Mouse (Mus musculus): ENCODE results near the gene Aebp2. TPM values are rescaled to one million over a fixed set of nuclear protein-coding genes. Genes with fewer than 3 reads are reported as not detected.

Aebp2 gene
- total RNA-seq, 2 experiments from 2014 or later, result 50.8 to 54.2 TPM

DNA sequence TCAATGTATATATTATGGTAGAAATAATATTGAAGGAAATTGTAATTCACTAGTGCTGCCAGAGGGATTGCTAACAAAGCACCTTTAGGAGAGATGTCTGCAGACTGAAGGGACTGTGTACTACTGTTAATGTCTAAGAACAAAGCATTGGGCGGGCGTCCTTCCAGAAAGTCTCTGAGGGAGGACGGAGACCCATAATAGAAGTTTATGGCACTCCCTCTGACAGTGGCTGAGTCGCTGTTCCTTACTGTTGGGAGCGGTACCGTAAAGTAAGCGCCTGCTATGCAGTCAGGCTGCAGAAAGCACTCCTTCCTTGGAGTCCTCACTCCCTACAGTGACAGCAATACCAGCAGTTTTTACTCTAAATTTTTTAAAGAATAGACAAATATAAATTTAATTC is 29.5 kb downstream of the Aebp2 start:
- DNase-seq, result no peak

DNA sequence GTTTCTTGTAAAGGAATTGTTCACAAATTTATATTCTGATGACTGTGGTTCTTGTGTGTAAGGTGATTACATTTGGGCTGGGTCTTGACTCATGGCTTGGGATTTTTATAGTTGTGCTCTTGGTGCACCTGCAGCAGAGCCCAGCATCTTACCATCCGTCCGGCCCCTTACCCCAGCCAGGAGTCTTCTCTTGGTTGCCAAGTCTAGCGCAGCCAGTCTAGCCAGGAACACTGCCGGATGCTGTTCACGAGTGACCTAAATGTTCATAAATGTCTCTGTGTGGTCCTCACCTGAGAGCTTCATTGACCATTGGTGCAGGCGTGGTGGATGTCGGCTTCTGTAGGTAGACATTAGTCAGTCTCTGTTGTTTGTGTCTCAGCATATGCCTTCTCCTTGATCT is 33.0 kb downstream of the Aebp2 start:
- no peak for DNase-seq

DNA sequence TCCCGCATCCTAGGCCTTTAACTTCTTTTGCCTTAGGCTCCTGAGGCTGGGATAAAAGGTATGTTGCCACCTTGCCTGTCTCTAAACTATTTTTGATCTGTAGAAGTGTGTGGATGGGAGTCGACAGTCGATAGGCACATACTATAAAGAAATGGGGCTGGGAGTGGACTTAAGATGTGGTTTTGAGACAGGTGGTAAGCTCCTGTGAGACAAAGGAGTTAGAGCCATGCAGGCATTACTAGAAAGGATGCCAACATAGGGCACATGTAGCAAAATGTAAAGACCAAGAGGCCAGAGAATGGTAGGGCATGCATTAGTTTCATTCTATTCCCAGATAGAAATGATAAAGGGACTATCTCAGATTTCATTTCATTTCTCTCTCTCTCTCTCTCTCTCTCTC is 34.5 kb downstream of the Aebp2 start:
- no peak for DNase-seq

DNA sequence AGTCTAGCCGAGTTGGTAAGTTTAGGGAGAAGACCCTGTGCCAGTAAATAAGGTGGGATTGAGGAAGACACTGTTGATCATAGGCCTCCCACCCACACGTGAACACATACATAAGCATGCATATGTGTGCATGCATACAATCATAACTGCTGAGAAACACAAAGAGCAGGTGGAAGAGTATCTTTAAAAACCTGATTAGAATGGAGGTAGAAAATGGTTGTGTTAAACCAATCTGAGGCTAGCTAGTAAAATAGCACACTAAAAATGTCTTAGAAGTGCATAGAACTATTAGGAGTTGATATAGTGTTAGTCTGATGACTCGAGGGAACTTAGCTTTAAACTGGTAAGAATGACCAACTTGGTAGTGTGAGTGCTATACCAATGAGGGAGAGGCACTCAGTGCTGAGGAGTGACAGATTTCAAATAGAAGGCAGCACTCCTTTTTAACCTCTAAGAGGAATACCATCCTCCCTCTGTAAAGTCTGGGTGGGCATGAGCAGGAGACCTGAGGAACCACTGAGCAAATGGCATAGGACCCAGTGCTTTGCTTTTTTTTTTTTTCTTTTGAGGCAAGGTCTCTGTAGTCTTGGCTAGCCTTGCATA is 35.6 kb downstream of the Aebp2 start:
- DNase-seq, result no peak

DNA sequence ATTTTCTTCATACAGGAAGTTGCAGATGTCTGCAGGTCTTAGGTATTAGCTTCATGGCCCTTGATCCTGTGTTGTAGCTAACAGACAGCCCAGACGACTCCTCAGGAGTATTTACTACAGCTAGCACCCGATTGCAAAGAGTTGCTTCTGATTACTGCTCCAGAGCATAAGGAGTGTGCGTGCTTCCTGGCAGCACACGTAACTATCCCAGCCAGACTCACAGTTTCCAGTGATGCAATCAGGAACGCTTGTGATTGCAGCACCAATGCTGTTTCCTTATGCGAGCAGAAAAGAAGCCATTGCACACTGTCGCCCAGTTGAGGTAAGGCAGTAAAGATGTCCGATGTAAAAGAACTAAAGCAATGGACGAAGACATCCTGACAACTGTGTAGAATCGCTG is 38.6 kb downstream of the Aebp2 start:
- no peak for DNase-seq

DNA sequence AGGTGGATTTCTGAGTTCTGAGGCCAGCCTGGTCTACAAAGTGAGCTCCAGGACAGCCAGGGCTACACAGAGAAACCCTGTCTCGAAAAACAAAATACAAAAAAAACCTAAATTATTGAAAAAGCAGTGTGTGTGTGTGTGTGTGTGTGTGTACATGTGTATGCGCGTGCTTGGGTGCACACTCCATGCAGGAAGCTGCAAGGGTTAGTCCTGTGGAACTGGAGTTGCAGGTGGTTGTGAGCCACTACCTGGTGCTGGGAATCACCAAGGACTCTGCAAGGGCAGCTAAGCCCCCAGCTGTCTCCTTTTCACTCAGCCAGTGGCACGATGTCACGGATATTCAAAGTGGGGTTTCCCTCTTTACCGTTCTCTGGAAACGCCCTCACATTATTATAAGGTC is 39.3 kb downstream of the Aebp2 start:
- no peak for DNase-seq

DNA sequence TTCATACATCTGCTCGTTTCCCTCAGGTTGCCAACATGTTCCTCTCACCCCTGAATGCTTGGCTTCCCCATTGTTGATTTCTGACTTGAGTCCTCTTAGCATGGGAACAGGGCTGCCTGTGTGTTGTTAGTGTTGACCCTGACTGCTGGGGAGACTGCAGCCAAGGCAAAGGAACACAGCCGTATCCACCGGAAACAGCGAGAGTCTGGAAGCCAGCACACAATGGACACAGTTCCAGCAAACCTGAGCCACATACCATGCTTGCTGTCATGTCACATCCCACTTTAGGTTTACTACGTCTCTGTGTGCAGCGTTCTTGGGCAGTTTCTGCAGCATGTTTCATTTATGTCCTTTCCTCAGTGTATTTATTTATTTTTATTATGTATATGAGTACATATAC is 39.8 kb downstream of the Aebp2 start:
- DNase-seq, result no peak

DNA sequence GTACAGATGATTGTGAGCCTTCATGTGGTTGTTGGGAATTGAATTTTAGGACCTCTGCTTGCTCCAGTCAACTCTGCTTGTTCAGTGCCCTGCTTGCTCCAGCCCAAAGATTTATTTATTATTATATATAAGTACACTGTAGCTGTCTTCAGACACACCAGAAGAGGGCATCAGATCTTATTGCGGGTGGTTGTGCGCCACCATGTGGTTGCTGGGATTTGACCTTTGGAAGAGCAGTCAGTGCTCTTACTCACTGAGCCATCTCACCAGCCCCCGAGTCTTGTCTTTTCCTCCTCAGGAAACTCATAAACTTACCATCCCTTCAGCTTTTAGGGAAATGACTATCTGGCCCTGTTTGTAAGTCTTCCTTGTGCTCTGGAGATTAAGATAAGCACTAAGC is 40.2 kb downstream of the Aebp2 start:
- peak in 1 of 2 experiments; percentile 31 for DNase-seq

DNA sequence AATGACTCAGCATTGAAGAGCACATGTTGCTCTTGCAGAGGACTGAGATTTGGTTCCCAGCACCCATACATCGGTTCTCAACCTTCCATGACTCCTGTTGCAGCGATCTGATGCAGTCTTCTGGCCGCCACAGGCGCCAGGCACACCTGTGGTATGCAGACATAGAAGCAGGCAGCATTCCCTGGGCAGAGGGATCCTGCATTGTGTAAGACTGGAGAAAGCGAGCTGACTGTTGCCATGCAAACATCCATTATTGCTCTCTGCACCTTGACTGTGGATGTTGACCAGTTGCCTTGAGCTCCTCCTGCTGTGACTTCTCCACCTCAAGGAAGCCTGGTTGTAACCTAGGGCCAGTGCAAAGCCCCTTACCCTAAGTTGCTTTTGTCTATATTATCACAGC is 42.1 kb downstream of the Aebp2 start:
- DNase-seq, result no peak

DNA sequence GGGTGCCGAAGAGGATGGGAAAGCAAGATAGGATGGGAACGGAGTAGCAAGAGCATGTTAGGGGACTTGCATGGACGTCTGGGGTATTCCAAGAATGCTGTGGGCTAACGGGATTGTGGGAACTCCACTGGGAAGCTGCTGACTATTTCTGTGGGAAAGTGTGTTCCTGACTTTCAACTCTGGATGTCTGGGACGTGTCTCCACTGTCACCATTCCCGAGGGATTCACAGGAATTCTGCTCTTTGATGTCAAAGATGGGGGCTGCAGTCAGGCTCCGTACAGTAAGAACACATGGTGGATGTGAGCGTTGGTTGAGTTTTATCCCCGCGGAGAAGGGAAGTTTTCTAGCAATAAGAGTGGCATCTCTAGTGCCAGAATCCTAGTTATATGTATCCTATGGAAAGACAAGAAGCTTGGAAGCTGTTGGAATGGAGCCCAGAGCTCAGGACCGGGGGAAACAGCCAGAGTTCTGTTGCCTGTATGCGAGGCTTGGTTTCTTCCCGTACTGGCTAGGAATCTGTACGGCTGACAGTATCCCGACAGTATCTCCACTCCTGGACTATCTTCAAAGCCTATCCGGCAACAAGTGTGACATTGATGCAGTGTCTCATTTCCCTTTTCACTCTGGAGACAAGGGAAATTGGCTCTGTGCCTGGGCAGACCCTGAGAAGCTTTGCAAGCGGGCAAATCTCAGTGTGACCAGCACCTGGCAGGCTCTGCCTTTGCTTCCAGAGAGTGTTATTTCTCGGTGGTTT is 44.2 kb downstream of the Aebp2 start:
- DNase-seq, result peak; percentile 51 to 68

DNA sequence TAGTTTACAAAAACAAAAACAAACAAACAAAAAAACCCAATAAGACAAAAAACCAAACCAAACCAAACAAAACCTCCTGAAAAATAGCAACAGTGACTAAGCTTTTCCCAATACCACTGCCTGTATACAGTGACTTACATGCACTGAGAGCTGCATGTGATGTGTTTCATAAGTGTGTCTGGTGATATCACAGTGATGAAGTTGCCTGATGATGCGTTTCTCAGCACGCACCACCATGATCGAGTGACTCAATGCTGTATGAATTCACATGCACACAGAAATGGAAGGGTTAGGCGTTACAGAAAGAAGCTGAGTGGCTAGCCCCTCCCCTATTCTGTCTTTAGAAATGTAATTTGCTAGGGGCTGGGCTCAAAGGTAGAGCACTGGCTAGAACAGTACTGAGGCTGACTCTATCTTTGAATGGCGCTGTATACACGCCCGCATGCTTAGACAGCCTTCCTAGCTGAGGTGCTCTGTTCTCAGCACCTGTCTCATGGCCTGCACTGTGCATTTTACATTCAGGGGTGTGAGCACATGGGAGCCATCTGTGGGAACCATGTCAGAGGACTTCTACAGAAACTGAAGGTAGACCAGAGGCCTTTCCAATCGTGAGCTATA is 44.9 kb downstream of the Aebp2 start:
- no peak for DNase-seq

DNA sequence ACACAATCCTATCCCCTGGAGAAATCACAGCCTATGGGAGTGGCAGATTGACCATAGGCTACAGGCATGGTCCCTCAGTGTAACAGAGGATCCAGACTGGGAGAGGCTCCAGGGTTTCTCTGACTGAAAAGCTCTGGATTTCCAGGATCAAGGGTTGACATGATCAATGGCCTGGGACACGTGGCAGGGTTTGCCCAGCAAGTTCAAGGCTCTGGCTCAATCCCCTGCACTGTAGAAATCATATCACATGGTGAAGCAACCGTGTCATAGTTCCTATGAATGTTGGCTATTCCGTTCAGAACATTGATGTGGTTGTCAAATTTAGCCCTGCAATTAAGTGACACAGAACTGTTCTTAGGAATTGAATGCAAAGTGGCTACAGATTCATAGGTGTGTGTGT is 52.0 kb downstream of the Aebp2 start:
- peak; percentile 67 to 71 for DNase-seq

DNA sequence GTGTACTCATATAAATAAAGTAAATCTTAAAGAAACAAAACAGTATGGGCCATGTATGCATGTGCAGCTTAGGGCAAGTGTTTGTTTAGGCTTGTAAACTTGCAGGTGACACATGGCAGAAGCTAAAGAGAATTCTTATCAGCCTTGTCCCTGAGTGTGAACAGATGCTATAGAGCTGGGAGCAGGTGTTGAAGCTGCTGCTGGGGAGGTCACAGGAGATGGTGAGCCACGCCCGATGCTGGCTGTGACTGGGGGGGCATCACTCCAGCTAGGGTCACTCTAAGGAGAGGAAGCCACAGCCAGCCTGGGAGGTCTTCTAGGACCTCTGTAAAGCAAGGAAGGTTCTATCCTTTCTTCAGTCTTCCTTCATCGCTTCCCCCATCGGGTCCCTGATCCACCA is 53.6 kb downstream of the Aebp2 start:
- DNase-seq, result no peak

DNA sequence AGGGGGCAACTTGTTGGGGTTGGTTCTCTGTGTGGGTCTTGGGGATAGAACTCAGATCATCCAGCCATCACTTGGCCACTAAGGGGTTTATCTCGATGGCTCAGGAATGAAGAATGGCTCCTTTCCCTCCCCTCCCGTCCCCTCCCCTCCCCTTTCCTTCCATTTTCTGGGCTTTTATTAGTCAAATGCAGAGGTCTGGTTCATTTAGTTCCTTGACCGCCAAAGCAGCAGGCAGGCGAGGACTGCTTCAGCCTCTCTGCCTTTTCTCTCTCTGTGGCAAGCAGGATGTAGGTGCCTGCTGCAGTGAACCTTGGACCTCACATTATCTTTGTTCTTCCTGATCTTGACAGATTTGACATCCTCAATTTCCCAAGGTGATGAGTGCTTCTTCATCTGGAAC is 54.6 kb downstream of the Aebp2 start:
- DNase-seq, result no peak

DNA sequence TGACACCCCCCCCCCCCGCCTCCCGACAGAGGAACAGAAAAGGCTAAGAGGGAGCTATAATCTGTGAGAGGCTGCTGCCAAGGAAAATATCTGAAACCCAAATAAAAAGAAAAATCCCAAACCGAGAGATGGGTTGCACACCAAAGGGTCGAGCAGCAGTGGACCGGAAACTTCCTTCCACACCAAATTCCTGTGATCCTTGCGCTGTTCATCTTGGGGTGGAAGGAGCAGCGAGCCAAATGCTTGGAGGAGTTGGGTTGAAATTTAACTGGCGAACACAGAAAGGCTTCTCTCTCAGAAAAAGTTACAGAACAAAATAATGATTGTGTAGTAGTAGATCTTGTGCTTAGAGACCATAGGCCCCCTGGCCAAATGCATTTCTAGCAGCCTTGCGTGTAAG is 55.5 kb downstream of the Aebp2 start:
- no peak for DNase-seq

DNA sequence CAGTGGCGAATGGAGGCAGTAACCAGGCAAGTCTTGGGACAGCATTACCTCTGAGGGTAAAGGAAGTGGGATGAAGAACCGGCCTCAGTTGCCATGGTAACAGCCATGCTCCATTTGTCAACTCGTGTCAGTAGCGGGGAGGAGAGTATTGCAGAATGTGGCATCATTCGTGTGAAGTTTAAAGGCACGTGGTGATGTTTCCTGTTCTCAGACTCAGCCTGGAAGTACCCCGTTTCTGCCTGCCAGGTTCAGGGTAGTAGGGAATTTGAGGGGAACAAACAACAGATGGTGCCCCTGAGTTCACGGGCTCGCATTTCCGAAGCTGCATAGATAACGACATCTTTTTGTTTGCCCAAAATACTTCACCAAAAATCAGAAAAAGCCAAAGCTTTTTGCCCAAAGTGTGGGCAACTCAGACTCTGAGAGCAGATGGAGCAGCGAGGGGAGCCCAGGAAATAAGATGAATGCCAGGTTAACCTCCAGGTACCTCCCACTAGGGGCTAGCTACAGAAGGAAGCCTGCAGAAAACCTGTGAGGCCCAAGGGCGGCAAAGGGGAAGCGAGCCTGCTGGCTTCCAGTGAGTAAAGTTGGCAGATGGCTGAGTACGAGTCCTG is 56.3 kb downstream of the Aebp2 start:
- peak; percentile 22 to 31 for DNase-seq

DNA sequence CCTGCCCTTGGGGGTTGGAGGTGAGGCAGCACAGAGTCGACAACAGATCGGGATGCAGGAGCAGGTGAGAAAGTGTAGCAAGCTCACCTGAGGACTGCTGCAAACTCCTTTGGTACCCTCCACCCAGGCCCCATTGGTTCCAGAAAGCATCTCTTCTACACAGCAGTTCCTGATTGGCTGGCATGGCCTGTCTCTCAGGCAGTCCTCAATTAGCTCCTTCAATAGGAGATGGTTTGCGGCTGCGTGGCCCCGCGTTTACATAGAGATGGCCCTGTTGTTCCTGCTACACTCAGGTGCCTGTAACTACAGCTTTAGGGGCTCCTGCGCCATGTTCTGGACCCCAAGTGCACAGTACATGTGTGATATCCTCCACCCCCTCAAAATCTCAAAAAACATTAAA is 58.2 kb downstream of the Aebp2 start:
- DNase-seq, result no peak

DNA sequence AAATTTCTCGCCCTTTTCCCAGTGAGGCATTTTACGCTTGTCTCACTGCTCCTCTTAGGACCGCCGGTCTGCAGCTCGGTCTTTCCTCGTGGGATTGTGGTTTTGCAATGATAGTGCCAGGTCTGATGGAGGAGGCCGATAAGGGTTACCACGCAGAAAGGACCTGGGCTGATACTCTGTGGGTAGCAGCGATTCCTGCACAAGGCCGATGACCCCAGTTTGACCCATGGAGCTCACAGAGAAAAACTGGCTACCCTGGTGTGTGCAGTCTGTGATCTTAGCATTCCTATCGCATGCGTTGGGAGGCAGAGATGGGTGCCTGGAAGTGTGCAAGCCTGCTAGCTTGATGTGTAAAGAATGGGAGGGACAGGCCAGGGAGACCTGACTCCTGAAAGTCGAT is 60.4 kb downstream of the Aebp2 start:
- peak in 1 of 2 experiments; percentile 8 for DNase-seq

DNA sequence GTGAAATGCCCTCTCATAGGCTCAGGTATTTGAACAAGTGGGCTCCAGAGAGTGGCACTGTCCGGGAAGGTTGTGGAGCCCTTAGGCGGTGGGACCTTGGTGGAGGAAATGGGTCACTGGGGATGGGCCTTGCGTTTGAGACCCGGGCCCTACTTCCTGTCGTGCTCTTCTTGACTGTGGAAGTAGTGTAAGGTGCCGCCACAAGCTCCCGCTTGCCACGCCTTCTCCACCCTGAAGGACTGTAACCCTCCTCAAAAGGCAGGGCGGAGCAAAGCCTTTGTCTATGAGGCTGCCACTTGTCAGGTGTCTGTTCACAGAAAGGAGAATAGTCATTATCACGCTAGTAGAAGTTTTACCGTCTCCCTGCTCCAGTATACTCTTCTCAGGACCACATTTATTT is 61.9 kb downstream of the Aebp2 start:
- no peak for DNase-seq

DNA sequence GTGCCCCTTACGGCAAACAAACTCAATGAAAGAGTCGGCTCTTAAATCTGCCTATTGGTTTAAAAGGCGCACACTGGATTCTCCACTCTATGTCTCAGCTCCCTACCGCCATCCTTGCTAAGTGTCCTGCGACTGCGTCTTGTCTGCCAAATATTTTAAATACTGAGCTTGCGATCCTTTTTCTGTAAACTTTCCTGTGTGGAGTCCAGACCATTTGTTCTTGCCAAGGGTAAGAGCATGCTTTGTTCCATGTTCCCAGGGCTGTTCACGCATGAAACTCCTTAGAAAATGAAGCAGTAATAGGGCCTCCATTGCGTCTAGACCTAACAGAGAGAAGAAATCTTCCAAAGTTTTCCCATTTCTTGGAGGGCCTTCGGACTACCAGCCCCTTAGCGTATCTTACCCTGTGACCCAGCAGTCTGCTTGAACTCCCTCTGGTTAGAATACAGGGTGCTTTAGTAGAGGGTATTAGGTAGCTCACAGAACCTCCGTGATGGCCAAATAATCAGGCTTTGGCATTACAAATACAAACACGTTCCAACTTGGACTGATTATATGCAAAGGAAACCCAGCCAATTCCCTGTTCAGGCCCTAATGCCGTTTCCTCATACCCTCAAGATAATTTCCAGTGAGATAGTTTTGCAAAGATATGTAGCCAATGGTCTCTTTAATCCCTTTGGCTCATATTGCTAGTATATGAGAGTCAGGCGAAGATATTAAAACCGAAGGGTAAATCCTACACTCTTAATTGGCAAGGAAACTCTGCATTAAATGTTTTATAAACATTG is 67.3 kb downstream of the Aebp2 start:
- no peak for DNase-seq

DNA sequence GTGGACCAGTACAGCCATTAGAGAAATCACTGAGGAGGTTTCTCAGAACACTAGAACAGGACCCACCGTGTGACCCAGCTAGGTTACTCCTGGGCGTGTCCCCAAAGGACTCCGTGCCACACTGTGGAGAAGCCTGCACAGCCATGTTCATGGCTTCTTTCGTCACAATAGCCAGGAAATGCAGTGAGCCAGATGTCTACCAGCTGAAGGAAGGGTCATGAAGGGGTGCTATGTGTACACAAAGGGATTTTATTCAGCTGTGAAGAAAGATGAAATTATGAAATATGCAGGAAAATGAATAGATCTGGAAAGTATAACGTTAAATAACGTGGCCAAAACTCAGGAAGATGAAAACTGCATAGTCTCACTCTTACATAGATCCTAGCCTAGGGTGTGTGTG is 69.7 kb downstream of the Aebp2 start:
- no peak for DNase-seq

DNA sequence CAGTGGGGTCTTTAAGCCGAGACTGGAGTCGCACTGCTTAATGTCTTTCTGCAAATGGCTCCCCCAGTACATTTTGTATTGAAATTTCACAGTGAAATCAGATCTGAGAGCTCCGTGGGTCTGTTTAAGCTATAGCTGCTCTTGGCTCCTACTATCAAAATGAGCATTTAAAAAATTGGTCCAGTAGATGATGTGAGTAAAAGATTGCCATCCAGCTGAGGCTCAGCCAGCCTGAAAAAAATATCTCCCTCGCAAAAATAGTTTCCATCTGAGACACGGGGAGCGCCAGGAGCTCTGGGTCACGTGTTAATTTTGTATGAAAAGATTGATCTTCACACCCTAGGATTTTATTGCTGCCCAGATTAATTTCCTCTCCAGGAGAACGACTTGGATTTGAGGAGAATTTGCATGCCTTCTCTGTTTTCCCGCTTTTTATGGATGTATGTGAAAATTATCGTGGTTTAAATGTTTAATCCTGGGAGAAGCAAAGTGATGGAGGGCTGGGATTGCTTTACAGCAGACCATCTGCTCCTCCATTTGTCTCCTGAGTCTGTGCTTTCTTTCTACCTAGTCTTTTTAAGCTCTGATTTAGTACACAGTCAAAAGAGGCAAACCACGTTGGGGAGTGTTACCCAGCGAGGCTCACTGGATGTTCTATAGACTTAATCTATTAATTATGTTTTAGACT is 73.9 kb downstream of the Aebp2 start:
- DNase-seq, result no peak

Measured in adrenal gland, postnatal 36 days (tissue).